Mouse (Mus musculus) gastrocnemius, postnatal 36 days (tissue): Measurements from ENCODE around the gene Cntnap2. TPM values are rescaled to one million over a fixed set of nuclear protein-coding genes. Genes with fewer than 3 reads are reported as not detected.

Experiments
- DNase-seq, 2 experiments: peaks; one replicate each; pipeline ENCODE4 v3.0.0; 2022
- intact Hi-C: fragments of 180-260 bp; cut with DNase I; formaldehyde crosslinking; loops from one replicate; pipeline ENCODE4 v1.15.1; 2025
- total RNA-seq, 2 experiments: library from RNA; stranded (reverse); gene quantifications; 2 replicates each; pipeline ENCODE4 v1.2.3; 2021

The Cntnap2 gene
- total RNA-seq, 2 experiments from 2014 or later, result 6.3 to 6.6 TPM

DNA sequence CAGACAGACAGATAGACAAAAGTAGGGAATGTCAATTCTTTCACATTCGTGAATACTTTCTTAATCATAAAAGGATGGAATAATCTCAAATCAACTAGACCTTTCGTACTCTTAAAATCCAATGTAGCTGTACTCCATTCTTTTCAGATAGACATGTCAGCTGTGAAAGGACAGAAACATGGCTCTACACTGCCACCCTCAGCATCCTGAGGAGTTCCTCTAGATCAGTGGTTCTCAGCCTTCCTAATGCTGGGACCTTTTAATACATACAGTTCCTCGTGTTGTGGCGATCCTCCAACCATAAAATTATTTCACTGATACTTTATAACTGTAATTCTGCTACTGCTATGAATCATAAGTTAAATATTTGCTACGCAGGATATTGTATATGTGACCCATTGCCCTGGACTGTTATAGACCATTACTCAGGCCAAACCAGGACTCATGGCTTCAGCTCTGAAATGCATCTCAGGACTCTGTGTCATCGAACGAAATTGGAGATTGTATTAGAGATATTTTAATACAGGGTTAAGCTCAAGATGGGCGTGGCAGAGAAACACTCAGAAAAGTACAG, 1859.6 kb downstream of the Cntnap2 start:
- DNase-seq, result no peak
- intact Hi-C loops, result no loop called here

DNA sequence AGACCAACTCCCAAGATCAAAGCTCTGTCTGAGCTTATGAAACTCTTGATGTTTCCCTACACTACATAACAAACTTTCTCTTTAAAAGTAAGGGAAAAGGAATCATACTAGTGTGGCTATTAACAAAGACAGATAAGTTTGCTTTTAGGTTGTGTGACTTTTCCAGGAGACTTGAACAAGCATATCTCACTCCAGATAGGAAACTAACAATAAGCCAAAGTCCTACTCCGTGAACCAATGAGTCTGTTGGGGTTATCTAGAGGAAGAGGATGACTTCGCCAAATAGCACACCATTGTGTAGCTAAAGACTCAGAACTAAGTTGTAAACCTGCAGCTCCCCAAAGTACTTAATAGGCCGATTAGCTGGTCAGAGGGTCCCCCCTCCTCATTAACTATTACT, 1860.8 kb downstream of the Cntnap2 start:
- intact Hi-C loops, result no loop called here
- DNase-seq, result no peak

DNA sequence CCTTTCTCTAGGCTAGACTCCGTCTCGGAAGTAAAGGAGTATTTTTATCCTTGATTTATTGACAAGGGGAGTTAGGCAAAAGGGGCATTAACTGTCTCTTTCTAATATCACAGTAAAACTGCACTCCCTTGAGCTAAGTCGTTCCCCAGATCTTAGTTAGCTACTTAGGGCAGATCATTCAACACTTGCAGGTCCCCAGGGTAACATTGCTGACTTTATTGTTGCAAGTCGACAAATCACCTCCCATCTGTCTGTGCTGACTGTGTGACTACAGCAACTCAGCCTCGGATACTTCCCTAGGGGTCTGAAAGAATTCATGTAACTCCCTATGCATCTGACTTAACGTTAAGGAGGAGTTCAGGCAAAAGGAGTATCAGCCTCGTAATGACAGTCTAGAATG, 1865.6 kb downstream of the Cntnap2 start:
- intact Hi-C loops, result loop anchor here (1.0 kb wide), 1 partner anchor 8 kb away; no protein-coding TSS in a partner anchor
- no peak for DNase-seq

DNA sequence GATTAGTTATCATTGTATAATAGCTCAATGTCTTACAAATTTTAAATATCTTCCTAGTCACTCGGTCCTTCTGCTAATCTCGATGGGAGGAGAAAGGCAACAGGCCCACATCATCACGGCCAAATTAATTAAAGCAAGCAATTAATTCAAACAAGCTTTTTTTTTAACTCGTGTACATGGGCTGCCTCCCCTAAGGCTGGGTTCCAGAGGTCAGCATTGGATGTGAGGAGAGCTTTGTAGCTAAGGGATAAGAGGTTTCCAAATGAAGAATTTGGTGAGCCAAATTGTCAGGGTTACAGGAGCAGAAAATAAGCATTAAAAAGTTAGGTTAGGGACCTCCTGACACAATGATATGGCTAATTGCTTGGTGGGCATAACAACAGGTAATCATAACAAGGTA, 1886.5 kb downstream of the Cntnap2 start:
- intact Hi-C loops, result no loop called here
- DNase-seq, result no peak

DNA sequence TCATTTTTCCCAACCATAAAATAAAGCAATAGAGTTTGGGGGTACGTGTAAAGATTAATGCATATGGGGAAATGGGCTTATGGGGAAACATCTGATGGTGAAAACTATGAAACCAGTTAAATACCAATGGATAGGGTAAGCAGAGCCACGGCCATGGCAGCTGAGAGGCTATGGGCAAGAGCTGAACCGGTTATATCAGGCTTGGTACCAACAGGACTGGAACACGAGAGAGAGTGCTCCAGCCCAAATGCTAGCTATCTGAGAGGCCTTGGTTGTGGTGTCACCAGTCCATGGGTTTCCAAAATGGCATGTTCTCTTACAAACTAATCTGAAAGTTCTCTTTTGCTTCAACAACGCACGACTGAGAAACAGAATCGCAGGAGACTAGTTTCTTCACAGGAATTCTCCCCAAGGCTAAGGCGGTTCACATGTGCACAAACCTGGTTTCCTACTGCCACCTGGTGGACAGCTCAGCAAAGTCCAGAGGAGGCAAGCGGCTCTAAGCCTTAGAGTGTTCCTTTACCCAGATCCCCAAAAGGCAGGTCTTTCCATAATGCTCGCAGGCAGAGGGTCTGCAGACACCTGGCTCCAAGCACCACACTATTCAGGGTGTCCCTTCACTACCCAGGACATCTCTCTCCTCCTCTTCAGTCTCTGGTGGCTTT, 1902.0 kb downstream of the Cntnap2 start:
- intact Hi-C loops, result no loop called here
- DNase-seq, result peak in 1 of 2 experiments; percentile 14

DNA sequence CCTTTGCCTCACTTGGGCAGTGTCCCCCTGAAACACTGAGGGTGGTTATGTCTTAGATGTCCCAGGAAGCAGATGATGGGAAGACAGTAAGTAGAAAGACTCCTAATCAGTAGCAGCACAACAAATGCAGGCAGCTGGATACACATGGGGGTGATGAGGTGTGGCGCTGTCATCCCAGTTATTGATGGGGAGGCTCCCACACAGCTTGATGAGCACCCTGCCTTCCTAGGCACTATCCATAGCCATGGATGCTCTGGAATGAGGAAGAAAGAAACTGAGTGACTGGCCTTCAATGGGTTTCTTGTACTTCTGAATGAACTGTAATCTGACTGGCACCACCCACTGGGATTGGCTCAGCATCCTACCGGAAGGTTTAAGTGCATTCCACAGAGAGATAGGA, 1904.1 kb downstream of the Cntnap2 start:
- intact Hi-C loops, result no loop called here
- DNase-seq, result no peak

GRCm38 (mm10) chr6:46963693-46964092, 1904.5 kb downstream of the Cntnap2 start:
- no peak for DNase-seq
- intact Hi-C loops, result no loop called here

DNA sequence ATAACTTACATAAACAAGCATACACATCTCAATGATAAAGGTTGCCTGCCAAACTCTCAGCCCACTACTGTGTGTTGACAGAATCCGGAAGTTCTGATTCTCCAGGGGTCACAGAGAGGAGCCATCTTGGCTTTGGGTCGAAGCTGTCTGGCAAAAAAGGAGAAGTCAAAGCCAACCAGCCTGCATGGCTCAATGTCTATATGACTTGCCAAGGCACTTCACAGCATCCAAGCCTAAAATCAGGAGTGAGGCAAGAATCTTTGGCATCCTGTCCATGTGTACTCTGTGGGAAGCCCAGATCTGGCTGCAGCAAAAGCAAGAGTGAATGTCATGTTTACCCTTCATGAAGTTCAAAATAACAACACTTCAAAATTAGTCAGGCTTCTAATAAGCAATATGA, 1913.5 kb downstream of the Cntnap2 start:
- intact Hi-C loops, result no loop called here
- no peak for DNase-seq

- DNase-seq, result no peak
- intact Hi-C loops, result no loop called here
These were observed 1936.9 kb downstream of the Cntnap2 start for GRCm38 (mm10) chr6:46996010-46996602.

DNA sequence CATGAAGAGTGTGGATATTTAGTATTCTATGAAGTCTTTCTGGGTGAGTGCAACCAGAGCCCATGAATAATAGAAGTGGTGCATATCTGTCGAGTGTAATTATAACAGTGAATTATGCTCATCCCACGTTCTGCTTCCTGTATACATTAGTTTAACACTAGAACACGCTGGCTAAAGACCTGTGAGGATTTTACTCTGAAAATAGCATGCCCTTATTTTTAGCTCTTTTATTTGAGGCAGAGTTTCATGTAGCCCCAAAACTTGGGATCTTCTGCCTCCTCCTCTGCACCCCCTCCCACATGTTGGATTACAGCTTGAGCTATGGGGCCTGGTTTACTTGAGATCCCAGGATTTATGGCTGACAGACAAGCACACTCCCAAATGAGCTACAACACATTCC, 1945.3 kb downstream of the Cntnap2 start:
- no peak for DNase-seq
- intact Hi-C loops, result no loop called here

GRCm38 (mm10) chr6:47012933-47013332, 1953.8 kb downstream of the Cntnap2 start:
- DNase-seq, result no peak
- intact Hi-C loops, result no loop called here

GRCm38 (mm10) chr6:47013535-47013934, 1954.4 kb downstream of the Cntnap2 start:
- peak in 1 of 2 experiments; percentile 25 for DNase-seq

GRCm38 (mm10) chr6:47014886-47015586, 1955.9 kb downstream of the Cntnap2 start:
- no peak for DNase-seq
- intact Hi-C loops, result no loop called here

More at GRCm38 (mm10) chr6:47013535-47013934, 1954.4 kb downstream of the Cntnap2 start:
- intact Hi-C loops, result no loop called here

DNA sequence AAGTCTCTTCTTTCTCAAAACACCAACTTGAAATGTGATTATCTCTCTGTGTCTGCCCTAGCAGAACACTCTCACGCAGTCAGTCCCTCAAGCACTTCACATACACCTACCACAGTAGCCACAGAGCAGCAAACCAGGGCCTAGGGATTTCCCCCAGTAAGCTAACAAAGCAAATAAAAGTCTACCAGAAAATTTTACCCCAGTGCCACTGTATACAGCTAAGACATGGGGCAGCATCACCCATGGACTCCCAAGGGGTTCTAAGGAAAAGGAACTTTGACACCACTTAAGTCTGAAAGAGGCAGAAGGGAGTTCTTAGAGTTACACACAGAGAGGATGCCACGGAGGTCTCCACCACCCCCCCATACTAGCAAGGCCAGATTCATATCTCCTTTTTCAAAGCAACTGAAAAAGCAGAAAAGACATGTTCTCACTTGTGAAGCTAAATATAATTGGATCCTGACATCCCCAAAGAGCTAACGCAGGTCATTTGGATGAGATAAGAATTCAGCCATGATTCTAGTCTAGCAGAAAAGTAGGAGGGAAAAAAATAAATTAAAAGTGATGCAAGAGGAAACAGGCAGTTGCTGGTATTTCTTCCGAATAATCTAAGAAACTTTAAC, 1967.0 kb downstream of the Cntnap2 start:
- intact Hi-C loops, result no loop called here
- no peak for DNase-seq

DNA sequence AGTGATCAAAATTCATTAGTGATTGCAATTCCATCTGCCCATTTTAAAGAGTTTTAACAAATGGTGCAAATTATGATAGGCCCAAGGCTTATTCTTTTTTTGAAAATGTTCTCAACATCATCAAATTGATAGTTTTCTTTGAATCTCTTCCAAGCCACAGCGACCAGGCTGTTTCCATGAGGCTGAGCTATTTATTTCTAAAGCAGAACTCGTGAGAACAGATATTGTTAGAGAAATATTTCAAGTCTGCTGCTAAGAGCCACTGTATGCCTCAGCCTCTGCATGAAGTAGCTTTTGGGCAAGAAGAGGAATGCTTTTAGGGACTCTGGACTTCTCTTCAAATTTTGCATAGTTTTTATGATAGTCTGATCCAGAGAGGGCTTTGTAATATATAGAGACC, 1972.2 kb downstream of the Cntnap2 start:
- DNase-seq, result no peak
- intact Hi-C loops, result no loop called here

DNA sequence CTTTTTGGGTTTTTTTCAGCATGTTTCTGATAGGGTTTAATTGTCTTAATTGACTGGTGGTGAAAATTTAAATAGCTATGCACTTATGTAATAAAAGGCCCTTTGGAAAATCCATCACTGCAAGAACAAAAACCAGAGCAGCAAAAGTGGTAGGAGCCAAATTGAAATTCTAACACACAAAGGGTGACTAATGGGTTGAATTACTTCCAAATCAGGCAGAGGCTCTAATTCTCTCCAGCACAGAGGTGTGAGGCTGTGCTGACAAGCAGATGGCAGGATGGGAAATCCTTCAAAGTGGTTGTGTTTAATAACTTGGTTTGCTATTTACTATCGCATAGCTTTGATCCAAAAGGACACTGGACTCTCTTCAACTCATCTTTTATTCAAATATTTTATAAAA, 1983.4 kb downstream of the Cntnap2 start:
- no peak for DNase-seq
- intact Hi-C loops, result no loop called here

DNA sequence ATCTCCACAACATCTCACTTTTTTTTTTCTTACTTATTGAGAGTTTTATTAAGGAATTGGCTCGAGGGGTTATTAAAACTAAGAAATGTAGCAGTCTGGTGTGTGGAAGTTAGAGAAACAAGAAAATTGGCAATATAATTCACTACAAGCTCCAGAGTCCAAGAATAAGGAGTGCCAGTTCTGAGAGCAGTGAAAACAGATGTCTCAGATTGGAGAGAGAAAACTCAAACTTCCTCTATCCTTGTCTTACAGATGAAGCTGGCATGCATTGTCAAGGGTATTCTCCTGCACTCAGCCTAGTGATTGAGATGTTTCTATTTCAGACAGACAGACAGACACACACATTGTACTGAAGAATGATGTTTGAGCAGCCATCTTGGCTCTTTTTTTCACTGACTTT, 1984.4 kb downstream of the Cntnap2 start:
- intact Hi-C loops, result no loop called here
- DNase-seq, result no peak

GRCm38 (mm10) chr6:47044385-47045200, 1985.4 kb downstream of the Cntnap2 start:
- intact Hi-C loops, result no loop called here

GRCm38 (mm10) chr6:47049051-47049450, 1989.9 kb downstream of the Cntnap2 start:
- intact Hi-C loops, result no loop called here
- DNase-seq, result no peak

More at GRCm38 (mm10) chr6:47044385-47045200, 1985.4 kb downstream of the Cntnap2 start:
- DNase-seq, result no peak
